Mouse (Mus musculus) retina, adult 2 months (tissue): ENCODE results near the gene Kri1.
"Not testable (repeated sequence)": the region's sequence is repeated elsewhere in the genome, so short reads cannot be mapped to it uniquely, and the experiment has no call there.

ENCODE experiments used
- DNase-seq: peaks from one replicate; pipeline ENCODE4 v3.0.0-alpha.2; 2012; ENCODE audit warnings: low read depth, low spot score

Gene Kri1

DNA sequence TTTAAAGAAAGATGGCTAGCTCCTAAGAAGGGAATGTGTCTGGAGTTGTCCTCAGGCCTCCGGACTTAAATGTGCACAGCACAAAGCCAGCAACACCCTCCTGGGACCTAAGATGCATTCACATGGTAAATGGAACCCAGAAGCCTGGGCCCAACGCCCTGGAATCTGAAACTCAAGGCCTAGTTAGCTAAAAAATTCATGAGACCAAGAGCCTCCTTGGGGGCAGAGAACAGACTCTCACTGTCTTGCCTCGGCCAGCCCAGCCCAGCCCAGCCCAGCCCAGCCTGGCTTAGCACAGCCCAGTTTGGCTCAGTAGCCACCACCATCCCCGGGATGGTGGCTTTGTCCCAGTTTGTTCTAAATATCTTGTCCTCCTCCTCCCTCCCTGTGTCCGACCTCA is 27.7 kb upstream of the Kri1 start:
- no peak for DNase-seq

DNA sequence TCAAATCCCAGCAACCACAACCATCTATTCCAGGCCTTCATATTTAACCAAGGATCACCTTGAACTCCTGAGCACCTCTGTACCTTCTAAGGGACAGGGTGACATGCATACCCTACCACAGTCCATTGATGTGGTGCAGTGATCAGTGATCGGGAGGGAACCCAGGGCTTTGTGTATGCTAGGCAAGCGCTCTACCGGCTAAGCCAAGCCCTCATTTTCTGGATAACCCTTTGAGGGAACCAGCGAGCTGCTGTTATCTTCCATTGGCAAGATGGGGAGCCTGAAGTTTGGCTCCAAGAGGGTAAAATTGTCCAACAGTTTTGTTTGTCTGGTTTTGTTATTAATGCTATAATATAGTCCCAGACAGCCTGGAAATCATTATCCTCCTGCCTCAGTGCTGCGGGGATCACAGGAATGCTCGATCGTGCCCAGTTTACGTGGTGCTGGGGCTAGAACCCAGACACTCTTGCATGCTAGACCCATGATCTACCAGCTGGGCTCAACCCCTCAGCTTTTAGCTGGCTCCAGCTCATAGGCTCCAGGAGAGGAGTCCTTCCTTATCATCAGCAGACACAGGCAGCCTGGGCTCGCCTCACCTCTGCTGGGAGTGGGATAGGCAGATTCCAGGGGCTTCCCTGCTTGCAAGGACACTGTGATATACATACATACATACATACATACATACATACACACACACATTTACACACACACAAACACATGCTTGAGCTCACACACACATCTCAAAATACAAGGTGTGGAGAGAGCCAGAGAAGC is 26.8 kb upstream of the Kri1 start:
- DNase-seq = no peak

DNA sequence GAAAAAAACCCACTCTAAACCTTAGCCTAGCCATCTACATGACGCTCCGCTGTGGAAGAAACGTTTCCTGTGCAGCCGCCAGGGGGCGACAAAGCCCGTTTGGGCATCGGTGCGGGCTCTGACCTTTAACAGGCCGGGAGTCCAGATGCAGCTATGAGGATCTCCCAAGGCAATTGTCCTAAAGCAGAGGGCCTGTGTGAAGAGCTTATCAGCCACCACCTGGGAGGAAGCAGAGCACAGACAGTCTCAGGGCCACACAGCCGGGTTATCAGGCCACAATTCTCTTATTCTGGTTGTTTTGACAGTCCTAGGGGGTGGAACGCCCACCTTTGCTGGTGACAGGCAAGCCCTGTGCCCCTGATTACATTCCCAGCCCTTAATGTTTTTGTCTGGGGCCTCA is 25.6 kb upstream of the Kri1 start:
- peak; percentile 76 for DNase-seq

DNA sequence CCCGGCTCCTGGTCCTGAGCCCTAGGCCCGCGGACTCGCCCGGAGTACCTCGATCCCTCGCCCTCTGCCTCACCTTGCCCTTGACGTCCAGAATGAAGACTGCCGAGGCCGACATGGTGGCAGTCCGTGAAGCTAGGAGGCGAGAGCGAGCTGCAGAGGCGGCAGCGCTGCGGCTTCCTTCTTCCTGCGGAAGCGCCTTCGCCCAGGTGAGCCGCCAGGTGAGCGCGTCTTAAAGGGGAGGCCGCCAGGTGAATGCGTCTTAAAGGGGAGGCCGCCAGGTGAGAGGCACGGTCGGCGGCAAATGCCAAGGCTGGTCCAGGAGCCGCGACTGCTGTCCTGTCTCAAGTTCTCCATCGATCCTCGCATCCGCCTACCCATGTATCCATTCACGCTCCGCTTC is 24.4 kb upstream of the Kri1 start, which contains the start of gene Ap1m2:
Gene Ap1m2, minus strand, starts transcription at position 204 of the 400 bp plus-strand sequence.
- DNase-seq = no peak

DNA sequence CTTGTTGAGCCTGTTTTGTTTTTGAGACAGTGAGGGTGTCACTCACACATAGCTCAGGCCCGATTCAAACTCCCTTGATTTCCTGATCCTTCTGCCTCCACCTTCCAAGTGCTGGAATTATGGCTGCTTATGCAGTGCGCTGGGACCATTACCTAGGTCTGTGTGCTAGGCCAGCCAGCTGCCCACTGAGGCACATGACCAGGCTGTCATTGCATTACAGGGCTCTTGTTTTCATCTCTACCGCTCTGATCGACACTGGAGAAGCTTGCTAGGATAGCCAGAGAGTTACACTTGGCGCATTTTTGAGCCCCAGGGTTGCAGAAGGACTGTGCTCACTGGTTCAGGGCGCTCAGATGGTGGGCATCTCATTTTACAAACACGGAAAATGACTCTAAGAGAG is 23.9 kb upstream of the Kri1 start:
- DNase-seq = no peak

DNA sequence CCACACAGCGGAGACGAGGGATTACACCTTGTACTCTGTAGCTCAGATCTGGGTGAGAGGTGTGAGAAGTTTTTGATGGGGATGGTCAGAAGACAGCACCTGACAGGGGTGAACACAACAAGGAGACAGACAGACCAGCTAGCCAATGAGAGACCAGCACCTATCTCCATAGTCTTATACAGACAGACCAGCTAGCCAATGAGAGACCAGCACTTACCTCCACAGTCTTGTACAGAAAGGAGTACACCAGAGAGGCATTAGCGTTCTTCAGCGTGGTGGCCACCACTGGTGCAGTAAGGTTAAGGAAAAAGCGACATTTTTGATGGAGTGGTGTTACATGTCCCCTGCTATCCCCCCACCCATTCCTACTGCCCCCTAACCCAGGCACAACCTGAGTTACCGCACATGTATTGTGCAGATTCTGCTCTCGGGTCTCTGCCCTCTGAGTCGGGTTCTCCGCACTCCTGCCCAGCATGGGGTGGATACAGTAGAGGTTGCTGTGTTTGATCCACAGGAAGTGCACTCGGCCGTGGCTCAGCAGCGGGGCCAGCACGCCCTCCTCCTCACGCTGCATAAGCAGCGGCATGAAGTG is 21.5 kb upstream of the Kri1 start:
- no peak for DNase-seq

DNA sequence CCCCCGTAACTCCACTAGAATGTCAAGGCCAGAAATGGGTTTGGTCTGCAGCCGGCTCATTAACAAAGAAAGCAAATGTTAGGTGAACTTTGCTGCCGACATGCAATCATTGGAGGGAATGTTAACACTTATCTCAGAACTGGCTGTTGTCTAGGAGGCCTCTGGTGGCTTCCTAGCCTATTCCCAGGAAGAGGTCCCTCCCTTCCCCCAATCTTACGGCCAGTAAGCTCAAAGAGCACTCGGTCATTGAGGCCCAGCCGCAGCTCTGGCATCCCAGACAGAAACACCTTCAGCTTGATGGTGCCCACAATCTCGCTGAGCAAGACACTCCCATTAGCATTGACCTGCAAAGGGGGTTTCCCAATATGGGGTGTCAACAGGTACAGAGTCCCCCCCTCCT is 17.3 kb upstream of the Kri1 start:
- DNase-seq = no peak

DNA sequence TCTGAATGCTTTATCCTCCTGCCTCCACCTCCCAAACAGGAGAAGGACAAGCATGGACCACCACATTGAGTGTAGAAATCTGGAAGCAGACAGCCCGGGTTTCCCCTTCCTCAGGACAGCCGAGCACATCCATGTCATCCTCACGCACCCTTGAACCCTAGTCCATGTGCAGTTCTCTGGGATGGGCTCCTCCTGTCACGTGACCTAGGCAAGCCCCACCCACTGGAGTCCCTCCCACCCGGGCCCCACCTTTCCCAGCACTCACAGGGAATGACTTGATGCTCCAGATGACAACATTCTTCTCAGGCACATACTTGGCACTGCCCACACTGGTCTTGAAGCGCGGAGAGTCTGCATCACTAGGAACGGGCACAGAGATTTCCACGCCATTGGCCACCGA is 11.2 kb upstream of the Kri1 start:
- DNase-seq = no peak

DNA sequence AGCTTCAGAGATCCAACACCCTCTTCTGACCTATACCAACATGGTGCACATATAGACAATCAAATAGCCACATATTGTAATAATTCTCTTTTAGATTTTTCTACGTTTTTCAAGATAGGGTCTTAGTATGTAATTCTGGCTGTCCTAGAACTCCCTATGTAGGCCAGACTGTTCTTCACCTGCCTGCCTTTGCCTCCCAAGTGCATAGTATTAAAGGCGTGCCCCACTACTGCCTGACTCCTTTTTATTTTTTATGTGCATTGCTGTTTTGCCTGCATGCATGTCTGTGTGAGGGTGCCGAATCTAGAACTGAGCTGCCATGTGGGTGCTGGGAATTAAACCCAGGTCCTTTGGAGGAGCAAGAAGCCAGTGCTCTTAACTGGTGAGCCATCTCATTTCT is 4.5 kb upstream of the Kri1 start:
- DNase-seq = no peak

DNA sequence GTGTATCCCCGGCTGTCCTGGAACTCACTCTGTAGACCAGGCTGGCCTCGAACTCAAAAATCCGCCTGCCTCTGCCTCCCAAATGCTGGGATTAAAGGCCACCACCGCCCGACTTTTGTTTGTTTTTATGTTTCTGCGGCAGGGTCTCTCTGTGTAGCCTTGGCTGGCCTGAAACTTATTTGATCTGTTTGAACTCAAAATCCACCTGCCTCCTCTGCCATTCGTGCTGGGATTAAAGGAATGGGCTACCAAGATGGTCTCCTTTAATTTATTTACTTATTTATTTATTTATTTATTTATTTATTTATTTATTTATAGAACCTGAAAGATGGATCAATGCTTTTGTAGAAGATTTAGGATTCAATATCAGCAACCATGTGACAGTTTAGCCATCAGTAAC is 4.1 kb upstream of the Kri1 start:
- not testable (repeated sequence) for DNase-seq

DNA sequence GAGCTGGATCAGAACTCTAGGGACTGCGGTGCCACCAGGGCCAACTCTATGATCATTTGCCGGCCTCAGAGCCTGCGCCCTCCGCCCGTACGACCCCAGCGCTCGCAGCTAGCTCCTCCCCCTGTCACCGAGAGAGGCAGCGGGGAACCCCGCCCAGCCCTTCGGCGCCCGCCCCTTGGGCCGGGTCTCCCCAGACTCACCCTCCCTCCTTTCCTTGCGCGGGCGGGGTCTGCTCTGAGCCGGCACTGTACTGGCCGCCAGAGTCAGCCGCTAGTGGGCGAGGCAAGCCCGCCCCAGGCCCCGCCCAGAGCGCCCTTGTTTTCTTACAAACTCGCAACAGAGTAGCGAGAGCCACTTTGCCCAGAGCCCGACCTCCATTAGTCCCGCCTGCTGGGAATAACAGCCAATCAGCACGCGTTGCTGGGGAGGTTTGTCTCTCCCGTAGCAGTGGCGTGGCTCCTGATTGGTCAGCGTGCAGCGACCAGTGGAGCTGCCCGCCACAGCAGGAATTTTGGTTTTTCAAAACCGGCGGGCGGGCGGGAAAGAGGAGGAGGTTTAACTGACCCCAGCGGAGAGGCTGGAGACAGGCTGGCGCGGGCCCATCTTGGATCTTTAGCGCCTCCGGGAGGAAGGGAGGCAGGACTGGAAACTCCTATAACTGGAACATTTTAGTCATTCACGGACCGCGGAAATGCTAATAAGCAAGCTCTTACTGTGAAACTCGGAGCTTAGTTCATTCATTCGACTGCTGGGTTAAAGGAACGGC is 3.4 kb upstream of the Kri1 start, which contains the start of gene Cdkn2d:
Gene Cdkn2d, minus strand, starts transcription at position 386 of the 766 bp plus-strand sequence.
- peak; percentile 96 for DNase-seq

DNA sequence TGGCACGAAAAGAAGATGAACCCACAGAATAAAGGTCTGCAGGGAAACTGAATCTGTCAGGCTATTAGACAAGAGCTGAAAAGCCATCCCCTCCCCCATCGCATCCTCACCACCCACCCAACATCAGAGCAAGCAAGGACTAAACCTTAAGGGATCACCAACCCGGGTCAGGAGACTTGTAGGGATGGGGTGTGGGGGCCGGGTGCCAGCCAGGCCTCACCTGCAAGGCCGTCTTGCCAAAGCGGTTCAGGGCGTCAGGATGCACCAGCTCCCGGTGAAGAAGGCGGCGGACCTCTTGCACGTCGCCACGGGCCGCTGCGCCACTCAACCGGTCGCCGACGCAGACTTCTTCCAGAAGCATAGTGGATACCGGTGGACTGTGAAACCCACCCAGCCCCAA is 2.8 kb upstream of the Kri1 start:
- no peak for DNase-seq

DNA sequence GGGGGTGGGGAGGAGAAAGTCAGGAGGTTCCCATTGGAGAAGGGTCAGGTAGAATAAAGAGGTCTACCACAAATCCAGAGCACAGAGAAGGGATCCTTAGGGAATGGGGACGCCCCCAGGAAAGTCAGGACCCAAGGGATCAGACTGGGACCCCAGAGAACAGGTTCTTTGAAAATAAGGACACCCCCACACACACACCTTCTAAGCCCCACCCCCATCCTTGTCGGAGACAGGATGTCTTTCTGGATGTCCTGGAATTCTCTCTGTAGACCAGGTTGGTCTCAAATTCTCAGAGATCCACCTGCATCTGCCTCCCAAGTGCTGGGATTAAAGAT is 1.5 kb upstream of the Kri1 start:
- no peak for DNase-seq

DNA sequence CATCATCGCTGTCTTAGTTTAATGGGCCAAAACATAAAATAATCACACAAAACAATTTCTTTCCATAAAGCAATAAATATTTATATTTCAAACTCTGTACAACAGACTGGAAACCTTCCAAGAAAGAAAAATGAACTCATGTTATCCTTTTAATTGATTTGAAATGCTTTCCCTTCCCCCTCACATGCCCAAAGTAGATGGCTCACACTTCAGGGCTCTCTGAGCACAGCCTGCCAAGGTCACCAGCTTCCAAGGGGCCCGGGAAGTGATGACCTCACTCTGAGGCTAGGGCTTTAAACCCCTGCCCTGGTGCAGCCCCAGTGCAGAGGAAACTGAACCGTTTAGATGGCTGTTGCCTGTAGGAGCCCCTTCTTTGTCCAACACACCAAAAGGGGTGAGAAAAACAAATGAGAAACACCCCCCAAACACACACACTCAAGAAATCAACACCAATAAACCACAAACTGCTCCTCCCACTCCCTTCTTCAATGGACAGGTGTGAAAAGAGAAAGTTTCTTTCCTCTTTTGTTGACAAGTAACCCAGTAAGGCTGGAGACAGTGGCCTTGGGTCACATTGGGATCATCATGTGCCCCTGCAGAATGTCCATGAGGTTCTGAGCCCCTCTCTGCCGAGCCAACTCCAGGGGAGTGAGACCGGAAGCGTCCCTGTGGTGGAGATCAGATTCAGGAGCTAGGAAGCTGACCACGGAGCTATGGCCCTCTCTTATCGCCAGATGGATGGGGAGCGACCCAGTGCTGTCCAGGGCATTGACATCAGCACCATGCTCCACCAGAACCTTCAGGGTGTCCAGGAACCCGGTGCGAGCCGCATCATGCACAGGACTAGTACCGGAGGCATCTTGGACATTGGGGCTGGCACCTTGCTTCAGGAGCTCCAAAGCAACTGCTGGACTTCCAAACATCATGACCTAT is 901 bp upstream of the Kri1 start:
- DNase-seq = no peak

DNA sequence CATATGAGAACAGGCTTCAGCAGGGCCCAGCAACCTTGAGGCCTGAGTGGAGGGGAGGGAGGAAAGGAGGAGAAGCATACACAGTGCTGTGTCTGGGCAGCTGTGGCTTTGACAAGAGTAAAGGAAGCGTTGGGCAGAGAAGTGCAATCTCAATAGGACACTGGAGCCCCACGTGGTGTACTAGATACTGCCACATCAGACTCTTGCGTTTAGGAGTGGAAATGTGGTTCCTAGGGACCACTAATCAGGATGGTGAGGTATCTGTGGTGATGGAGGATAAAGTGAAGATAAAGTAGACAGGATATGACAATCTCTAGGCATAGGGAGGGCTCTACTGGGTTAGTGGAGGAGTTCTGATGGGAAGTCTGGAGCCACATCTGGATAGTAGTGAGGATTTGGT is 1.0 kb downstream of the Kri1 start:
- DNase-seq = no peak

DNA sequence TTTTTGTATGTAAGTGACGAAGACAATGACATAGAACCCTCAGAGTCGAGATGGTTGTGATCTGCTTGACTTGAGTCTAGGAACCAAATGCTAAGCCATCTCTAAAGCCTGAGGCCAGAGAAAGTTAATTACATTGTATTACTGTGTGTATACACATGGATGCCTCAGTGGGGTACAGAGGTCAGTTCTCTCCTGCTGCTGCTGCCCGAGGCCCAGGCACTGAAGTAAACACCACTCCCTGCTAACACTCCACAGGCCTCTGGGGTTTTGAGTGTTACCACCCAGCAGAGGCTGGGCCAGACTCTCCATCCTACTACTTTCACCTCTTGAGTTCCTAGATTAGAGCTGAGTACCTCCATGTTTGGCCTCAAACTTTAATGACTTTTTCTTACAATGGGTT is 3.8 kb downstream of the Kri1 start:
- DNase-seq = no peak

DNA sequence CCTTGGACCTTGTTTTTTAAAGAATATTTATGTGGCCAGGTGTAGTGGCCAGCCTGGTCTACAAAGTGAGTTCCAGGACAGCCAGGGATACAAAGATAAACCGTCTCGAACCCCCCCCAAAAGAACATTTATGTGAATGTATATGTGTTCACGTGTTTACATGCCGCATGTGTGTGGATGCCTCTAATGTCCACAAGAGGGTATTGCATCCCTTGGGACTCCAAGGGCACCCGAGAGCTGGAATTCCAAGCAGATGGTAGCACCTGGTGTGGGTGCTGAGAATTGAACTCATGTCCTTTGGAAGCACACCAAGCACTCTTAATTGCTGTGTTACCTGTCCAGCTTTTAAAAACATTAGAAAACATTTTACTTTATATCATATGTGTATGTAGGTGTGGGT is 4.2 kb downstream of the Kri1 start:
- no peak for DNase-seq

DNA sequence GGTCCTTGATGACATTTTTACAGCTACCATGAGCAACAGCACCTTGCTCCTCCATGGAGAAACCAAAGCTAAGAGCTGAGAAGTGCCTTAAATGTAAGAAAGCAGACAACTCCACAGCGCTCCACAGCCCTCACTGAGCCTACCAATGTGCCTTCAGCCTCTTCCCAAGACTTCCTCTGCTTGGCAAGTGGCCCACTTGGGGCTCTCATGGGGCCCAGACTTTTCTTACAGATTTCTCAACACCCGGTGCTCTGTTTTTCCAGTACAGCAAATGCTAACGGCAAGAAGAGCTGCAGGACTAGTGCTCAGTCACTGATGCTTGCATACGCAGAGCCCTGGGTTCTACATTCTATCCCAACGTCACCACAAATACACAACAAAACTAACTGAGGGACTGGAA is 10.0 kb downstream of the Kri1 start:
- no peak for DNase-seq

DNA sequence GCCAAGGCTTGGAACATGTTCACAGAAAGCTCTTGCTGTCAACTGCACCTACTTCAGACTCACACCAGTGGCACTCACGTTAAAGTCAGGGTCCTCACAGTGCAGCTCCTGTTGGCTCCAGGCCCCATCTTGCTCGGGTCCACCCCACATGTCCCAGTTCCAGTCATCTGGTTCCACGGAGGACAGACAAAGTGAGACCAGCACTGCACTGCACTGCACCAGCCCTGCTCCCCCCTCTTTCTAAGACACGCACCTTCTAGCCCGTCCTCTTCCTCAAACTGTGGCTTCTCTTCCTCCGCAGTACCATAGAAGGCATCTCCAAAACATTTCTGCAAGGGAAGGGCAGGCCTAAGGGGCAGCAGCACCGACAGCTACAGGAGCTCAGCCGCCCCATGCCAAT is 11.5 kb downstream of the Kri1 start:
- no peak for DNase-seq

DNA sequence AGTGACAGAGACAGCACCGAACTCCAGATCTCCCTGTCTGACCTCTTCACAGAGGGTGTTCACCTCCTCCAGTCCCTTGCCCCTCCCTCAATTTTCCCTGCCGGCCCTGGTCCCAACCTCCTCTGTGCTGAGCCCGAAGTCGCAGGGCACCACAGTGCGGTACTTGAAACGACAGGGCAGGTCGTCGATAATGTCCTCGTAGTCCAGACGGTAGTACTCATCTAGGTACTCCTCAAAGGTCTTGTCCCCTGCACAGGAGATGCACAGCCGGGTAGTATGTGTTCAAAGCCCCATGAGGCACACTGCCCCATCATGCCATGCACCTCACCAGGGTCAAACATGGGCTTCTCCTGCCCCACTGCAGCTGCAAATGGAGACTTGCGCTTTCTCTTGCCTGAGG is 12.0 kb downstream of the Kri1 start:
- DNase-seq = no peak

DNA sequence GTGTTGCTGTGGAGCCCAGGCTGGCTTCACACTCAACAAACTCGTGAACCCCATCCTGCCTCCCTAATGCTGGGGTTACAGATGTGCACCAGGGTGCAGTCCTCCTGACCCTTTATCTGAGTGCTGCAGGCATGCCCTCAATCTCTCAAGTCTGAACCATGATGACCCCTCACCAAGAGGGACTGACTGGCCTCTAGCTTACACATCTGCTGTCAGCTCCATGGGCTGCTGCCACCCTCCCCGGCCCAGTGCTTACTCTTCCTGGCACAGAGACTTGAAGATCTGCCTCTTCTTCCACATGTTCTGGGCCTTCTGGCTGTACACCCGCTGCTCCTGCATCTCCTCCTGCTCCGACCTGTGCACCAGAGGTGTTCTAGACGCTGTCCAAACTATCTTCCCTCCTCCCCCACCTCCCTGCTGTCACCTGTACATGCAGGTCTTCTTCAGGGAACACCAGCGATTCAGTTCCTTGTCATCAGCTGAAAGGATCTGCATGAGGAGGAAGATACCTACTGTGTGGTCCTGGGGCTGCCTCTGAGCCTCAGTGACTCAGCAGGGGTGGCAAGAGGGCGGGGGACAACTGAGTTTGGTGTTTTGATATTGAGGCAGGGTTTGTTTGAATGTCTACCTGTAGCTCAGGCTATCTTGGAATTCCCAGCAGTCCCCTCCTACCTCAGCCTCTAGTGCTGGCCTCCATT is 12.6 kb downstream of the Kri1 start:
- DNase-seq = no peak
